Comparison of ENCODE assay signal across 20 mouse cellular contexts in the genomic region with DNA sequence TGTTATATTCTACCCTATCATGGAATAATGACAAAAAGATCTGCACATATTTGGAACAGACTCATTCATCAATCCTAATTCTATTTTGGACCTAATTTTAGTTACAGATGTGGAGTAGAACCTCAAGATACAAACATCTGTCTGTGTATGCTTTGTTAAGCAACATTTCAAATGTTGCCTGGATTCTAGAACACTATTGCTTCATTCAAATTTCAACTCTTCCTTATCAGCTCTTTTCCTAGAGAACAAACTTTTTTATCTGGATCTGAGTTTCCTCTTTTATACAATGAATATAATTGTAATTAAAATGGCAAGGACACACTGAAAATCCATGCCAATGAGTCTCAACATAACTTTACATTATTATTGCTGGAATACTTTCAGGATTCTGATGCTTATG. TPM values are rescaled to one million over a fixed set of nuclear protein-coding genes. Genes with fewer than 3 reads are reported as not detected.
DNase-seq lines count a peak whose midpoint lies in the region; ATAC-seq and TF ChIP-seq lines count a peak whose summit lies in the region.
"Had no signal": no experiment of that assay in that cellular context is flagged by ENCODE, and none has a peak within 500 bp of the region (broad histone marks: within the 10 kb centered on the region; RNA-seq: fewer than 3 reads in every experiment).

No protein-coding gene starts in this region.

- TF ChIP-seq EP300 in liver, postnatal 0 days (IDR thresholded peaks at IDR 0.05; ENCODE audit: low read depth) = no peak

- no peak overlapping the region for H3K4me2 ChIP-seq in liver, embryonic 11.5 days
- no peak overlapping the region for H3K4me2 ChIP-seq in liver, postnatal 0 days (ENCODE audit: low read depth, low read length)

- no peaks in the 10 kb centered on the region; the same call in 1 of the 2 replicates for H3K36me3 ChIP-seq in liver, adult 2 months (ENCODE audit: control insufficient read depth, insufficient read depth, low read length)
- H3K36me3 ChIP-seq in liver, embryonic 11.5 days (ENCODE audit: control insufficient read depth, insufficient read depth, low read length) = no peaks in the 10 kb centered on the region
- H3K36me3 ChIP-seq in liver, postnatal 0 days (replicated peaks; ENCODE audit: insufficient read depth, low read length) = no peaks in the 10 kb centered on the region
- H3K36me3 ChIP-seq: G1E had no signal

- H3K4me3 ChIP-seq in liver, adult 2 months (ENCODE audit: insufficient read depth, low read depth, low read length) = no peak overlapping the region
- no peak overlapping the region for H3K4me3 ChIP-seq in liver, embryonic 11.5 days (ENCODE audit: low read depth, low read length)
- no peak overlapping the region for H3K4me3 ChIP-seq in liver, postnatal 0 days (ENCODE audit: low read depth, low read length)

- no peaks in the 10 kb centered on the region for H3K27me3 ChIP-seq in liver, adult 2 months (ENCODE audit: control insufficient read depth, insufficient read depth, low read length)
- no peaks in the 10 kb centered on the region for H3K27me3 ChIP-seq in liver, embryonic 11.5 days (replicated peaks; ENCODE audit: control insufficient read depth, insufficient read depth, low read length)
- no peaks in the 10 kb centered on the region for H3K27me3 ChIP-seq in liver, postnatal 0 days (ENCODE audit: insufficient read depth, low read length)
- H3K27me3 ChIP-seq: CH12.LX, Patski had no signal

- H3K27ac ChIP-seq in liver, adult 2 months (replicated peaks; ENCODE audit: insufficient read depth, low read depth, low read length) = no peak overlapping the region
- no peak overlapping the region for H3K27ac ChIP-seq in liver, embryonic 11.5 days (ENCODE audit: low read depth, low read length)
- peak overlapping the region; percentile 46; the same call in 1 of the 2 replicates for H3K27ac ChIP-seq in liver, postnatal 0 days (ENCODE audit: low read depth)

- TF ChIP-seq CTCF in liver, adult 2 months (IDR thresholded peaks at IDR 0.05; ENCODE audit: low read depth, low read length) = no peak
- TF ChIP-seq CTCF in liver, postnatal 0 days (IDR thresholded peaks at IDR 0.05; ENCODE audit: low read depth) = no peak

- no peak for TF ChIP-seq POLR2A in liver, adult 2 months (IDR thresholded peaks at IDR 0.05; ENCODE audit: extremely low read depth, insufficient read depth, low read length)

- DNase-seq in liver, adult 2 months (ENCODE audit: extremely low read depth, low read depth, low spot score) = peak; percentile 80
- DNase-seq in liver, embryonic 11.5 days (ENCODE audit: low spot score) = no peak
- DNase-seq in liver, postnatal 0 days = no peak
- DNase-seq in liver = no peak
- DNase-seq: adrenal gland, adult 2 months; adrenal gland, adult 8-10 months; adrenal gland, postnatal 10 days; adrenal gland, postnatal 14 days; adrenal gland, postnatal 25 days; adrenal gland, postnatal 36 days; B cell, adult 2 months; cerebellum, adult 11 months; cerebellum, adult 11-12 months; cerebellum, adult 18-20 months had no signal

- peaks cover 7% of the 10 kb centered on the region; the same call in 1 of the 2 replicates for H3K79me2 ChIP-seq in liver, adult 2 months (ENCODE audit: control insufficient read depth, insufficient read depth, low read length)

- ATAC-seq in liver, embryonic 11.5 days (replicated peaks; ENCODE audit: low FRiP score) = no peak
- no peak for ATAC-seq in liver, postnatal 0 days
- ATAC-seq: activated CD4-positive, CD25-positive, alpha-beta regulatory T cell, adult 4 months; CD4-positive, CD25-positive, alpha-beta regulatory T cell, adult 4 months; Patski had no signal

- H3K4me1 ChIP-seq in liver, adult 2 months (ENCODE audit: control insufficient read depth, insufficient read depth, low read length) = peaks cover 28% of the 10 kb centered on the region
- H3K4me1 ChIP-seq in liver, embryonic 11.5 days (replicated peaks; ENCODE audit: control insufficient read depth, insufficient read depth, low read length) = no peaks in the 10 kb centered on the region
- 0 out of 2 replicates have a peak, but pooled peaks cover 3% of the 10 kb centered on the region for H3K4me1 ChIP-seq in liver, postnatal 0 days (ENCODE audit: insufficient read depth)

- H3K9ac ChIP-seq in liver, adult 2 months (ENCODE audit: low read depth, low read length) = no peak overlapping the region
- H3K9ac ChIP-seq in liver, embryonic 11.5 days (ENCODE audit: low read depth, low read length) = no peak overlapping the region
- H3K9ac ChIP-seq in liver, postnatal 0 days (replicated peaks) = no peak overlapping the region

- no peaks in the 10 kb centered on the region for H3K9me3 ChIP-seq in liver, embryonic 11.5 days (ENCODE audit: control insufficient read depth, low read length)
- no peaks in the 10 kb centered on the region for H3K9me3 ChIP-seq in liver, postnatal 0 days (ENCODE audit: low read length)

RNA-seq across cellular contexts. Expression of a gene that starts 43.8 kb away (rescaled TPM):
- total RNA-seq in liver, adult 2 months (2014; rRNA removed) = 16.1 and 28.2 TPM in 2 replicates
- 3.4 and 4.4 TPM in 2 replicates for polyA plus RNA-seq in liver, adult 2 months (2012; rRNA removed)
- polyA plus RNA-seq in liver, embryonic 11.5 days (2014; fragmentation: Nextera tagmentation; extraction: Ambion mirVana) = 1.2 and 1.7 TPM in 2 replicates
- polyA plus RNA-seq in liver, postnatal 0 days (2015; fragmentation: Nextera tagmentation; extraction: Ambion mirVana) = 1.4 and 1.5 TPM in 2 replicates
- total RNA-seq: CH12.LX, G1E, MEL had no signal
- polyA plus RNA-seq: activated CD4-positive, CD25-positive, alpha-beta regulatory T cell, adult 4 months; CD4-positive, CD25-positive, alpha-beta regulatory T cell, adult 4 months; G1E had no signal
